Mouse (Mus musculus): ENCODE data around the gene Satb1. TPM values are rescaled to one million over a fixed set of nuclear protein-coding genes. Genes with fewer than 3 reads are reported as not detected.

Gene Satb1
- polyA plus RNA-seq (2014; fragmentation: Illumina TruSeq; extraction: RNeasy Lipid Tissue Mini Kit (QIAGEN cat#74804); ENCODE audit: low read depth, low replicate concordance) = 25.7 TPM

DNA sequence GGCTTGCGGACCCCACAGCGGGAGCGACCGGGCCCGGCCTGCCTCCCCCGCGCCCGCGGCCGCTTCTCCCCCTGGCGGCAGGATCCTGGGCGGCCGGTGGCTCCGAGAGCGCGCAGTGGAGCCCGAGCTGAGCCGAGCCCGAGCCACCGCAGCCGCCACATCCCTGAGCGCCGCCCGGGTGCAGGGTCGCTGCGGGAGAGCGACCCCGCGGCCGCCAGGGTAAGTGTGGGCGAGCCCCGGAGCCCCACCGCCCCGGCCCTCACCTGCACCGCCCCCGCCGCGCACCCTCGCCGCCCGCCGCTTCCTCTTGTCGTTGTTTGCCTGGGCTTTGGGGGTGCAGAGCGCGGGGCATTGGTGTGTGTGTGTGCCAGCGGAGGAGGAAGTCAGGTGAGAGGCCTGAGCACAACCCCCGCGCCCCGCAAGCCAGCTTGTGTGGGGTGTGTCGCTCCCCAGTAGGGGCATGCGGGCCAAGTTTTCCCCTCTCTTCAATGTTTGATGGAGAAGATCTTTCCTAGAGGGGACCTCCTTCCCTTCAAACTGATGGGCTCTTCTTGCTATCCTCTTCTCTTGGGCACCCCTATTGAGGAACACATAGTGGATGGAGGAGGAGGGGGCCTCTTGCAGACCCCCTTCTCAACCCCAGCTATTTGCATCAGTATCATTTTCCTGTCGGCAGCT is at the start of gene Satb1:
Gene Satb1 (minus strand): TSS at position 391 of the 678 bp plus-strand sequence.

Measured in adrenal gland, adult 10 weeks (tissue).